Mouse (Mus musculus): ENCODE results near the gene Vac14. TPM values are rescaled to one million over a fixed set of nuclear protein-coding genes. Genes with fewer than 3 reads are reported as not detected.

Vac14 gene
- polyA plus RNA-seq, 1 experiment from 2014 or later, result 25.2 TPM

GRCm38 (mm10) chr8:110705391-110706287 lies 87.3 kb downstream of the Vac14 start:
- WGBS, result 48% methylated on average over 14 of the region's 14 CpGs
- no peak overlapping the region for H3K9ac ChIP-seq
- TF ChIP-seq CTCF (IDR thresholded peaks at IDR 0.05; ENCODE audit: low read depth), result no peak
- peak overlapping the region; percentile 75; the same call in 1 of the 2 replicates for H3K27ac ChIP-seq (ENCODE audit: low read depth)
- H3K27me3 ChIP-seq (ENCODE audit: insufficient read depth, low read length), result no peaks in the 10 kb centered on the region
- H3K9me3 ChIP-seq (ENCODE audit: low read depth, low read length), result no peaks in the 10 kb centered on the region
- H3K4me1 ChIP-seq (ENCODE audit: insufficient read depth), result peaks cover 44% of the 10 kb centered on the region
- ATAC-seq (ENCODE audit: insufficient read depth), result no peak
- no peak overlapping the region for H3K4me2 ChIP-seq
- H3K36me3 ChIP-seq (ENCODE audit: insufficient read depth), result peaks cover 3% of the 10 kb centered on the region; the same call in 1 of the 2 replicates
- peak; percentile 72 for DNase-seq
- no peak overlapping the region for H3K4me3 ChIP-seq (ENCODE audit: low read depth, low read length)

GRCm38 (mm10) chr8:110706288-110706870 lies 88.0 kb downstream of the Vac14 start:
- DNase-seq, result no peak
- H3K27ac ChIP-seq (ENCODE audit: low read depth), result peak overlapping the region; percentile 75; the same call in 1 of the 2 replicates
- peaks cover 3% of the 10 kb centered on the region; the same call in 1 of the 2 replicates for H3K36me3 ChIP-seq (ENCODE audit: insufficient read depth)
- no peaks in the 10 kb centered on the region for H3K9me3 ChIP-seq (ENCODE audit: low read depth, low read length)
- peaks cover 49% of the 10 kb centered on the region for H3K4me1 ChIP-seq (ENCODE audit: insufficient read depth)
- TF ChIP-seq CTCF (IDR thresholded peaks at IDR 0.05; ENCODE audit: low read depth), result no peak
- H3K4me3 ChIP-seq (ENCODE audit: low read depth, low read length), result no peak overlapping the region
- no peak for ATAC-seq (ENCODE audit: insufficient read depth)
- WGBS, result 84% methylated on average over 3 of the region's 3 CpGs
- H3K4me2 ChIP-seq, result no peak overlapping the region
- H3K9ac ChIP-seq, result no peak overlapping the region
- no peaks in the 10 kb centered on the region for H3K27me3 ChIP-seq (ENCODE audit: insufficient read depth, low read length)

GRCm38 (mm10) chr8:110708429-110708828 lies 90.0 kb downstream of the Vac14 start:
- no peak for DNase-seq
- ATAC-seq (ENCODE audit: insufficient read depth), result no peak
- Histone ChIP-seq H3K4me1 (ENCODE audit: insufficient read depth) (peaks cover 43% of the 10 kb centered on the region), H3K4me2 (no peak overlapping the region), H3K9me3 (ENCODE audit: low read depth, low read length) (no peaks in the 10 kb centered on the region), H3K9ac (no peak overlapping the region), H3K27ac (ENCODE audit: low read depth) (no peak overlapping the region), H3K4me3 (ENCODE audit: low read depth, low read length) (no peak overlapping the region), H3K27me3 (ENCODE audit: insufficient read depth, low read length) (no peaks in the 10 kb centered on the region), H3K36me3 (ENCODE audit: insufficient read depth) (peaks cover 15% of the 10 kb centered on the region)
- TF ChIP-seq CTCF (IDR thresholded peaks at IDR 0.05; ENCODE audit: low read depth), result no peak
- WGBS, result 73% methylated on average over 11 of the region's 11 CpGs

- H3K27me3 ChIP-seq (ENCODE audit: insufficient read depth, low read length), result no peaks in the 10 kb centered on the region
- peak overlapping the region; percentile 93 for H3K27ac ChIP-seq (ENCODE audit: low read depth)
- 0 out of 2 replicates have a peak, but pooled peaks have one; percentile 2 for TF ChIP-seq CTCF (IDR thresholded peaks at IDR 0.05; ENCODE audit: low read depth)
- H3K9me3 ChIP-seq (ENCODE audit: low read depth, low read length), result no peaks in the 10 kb centered on the region
- peaks cover 18% of the 10 kb centered on the region for H3K36me3 ChIP-seq (ENCODE audit: insufficient read depth)
- ATAC-seq (ENCODE audit: insufficient read depth) (peak; percentile 68), DNase-seq (peak; percentile 86)
- no peak overlapping the region for H3K4me2 ChIP-seq
- H3K4me3 ChIP-seq (ENCODE audit: low read depth, low read length), result no peak overlapping the region
- H3K4me1 ChIP-seq (ENCODE audit: insufficient read depth), result peaks cover 27% of the 10 kb centered on the region
- 31% methylated on average over 3 of the region's 3 CpGs for WGBS
- H3K9ac ChIP-seq, result no peak overlapping the region
Measured at GRCm38 (mm10) chr8:110710593-110710992, 92.2 kb downstream of the Vac14 start.

GRCm38 (mm10) chr8:110711271-110711934 lies 93.0 kb downstream of the Vac14 start:
- no peak overlapping the region for H3K4me2 ChIP-seq
- H3K36me3 ChIP-seq (ENCODE audit: insufficient read depth), result peaks cover 20% of the 10 kb centered on the region
- H3K4me3 ChIP-seq (ENCODE audit: low read depth, low read length), result no peak overlapping the region
- no peak overlapping the region for H3K9ac ChIP-seq
- H3K27me3 ChIP-seq (ENCODE audit: insufficient read depth, low read length), result no peaks in the 10 kb centered on the region
- ATAC-seq (ENCODE audit: insufficient read depth) (peak; percentile 82), DNase-seq (peak; percentile 79)
- TF ChIP-seq CTCF (IDR thresholded peaks at IDR 0.05; ENCODE audit: low read depth), result peak; percentile 50
- H3K27ac ChIP-seq (ENCODE audit: low read depth), result peak overlapping the region; percentile 93
- WGBS, result 46% methylated on average over 13 of the region's 13 CpGs
- peaks cover 27% of the 10 kb centered on the region for H3K4me1 ChIP-seq (ENCODE audit: insufficient read depth)
- H3K9me3 ChIP-seq (ENCODE audit: low read depth, low read length), result no peaks in the 10 kb centered on the region

- Histone ChIP-seq H3K4me3 (ENCODE audit: low read depth, low read length) (no peak overlapping the region), H3K9ac (no peak overlapping the region), H3K9me3 (ENCODE audit: low read depth, low read length) (no peaks in the 10 kb centered on the region), H3K27ac (ENCODE audit: low read depth) (no peak overlapping the region), H3K4me1 (ENCODE audit: insufficient read depth) (peaks cover 42% of the 10 kb centered on the region), H3K4me2 (no peak overlapping the region), H3K27me3 (ENCODE audit: insufficient read depth, low read length) (no peaks in the 10 kb centered on the region), H3K36me3 (ENCODE audit: insufficient read depth) (peaks cover 22% of the 10 kb centered on the region)
- no peak for ATAC-seq (ENCODE audit: insufficient read depth)
- DNase-seq, result no peak
- no peak for TF ChIP-seq CTCF (IDR thresholded peaks at IDR 0.05; ENCODE audit: low read depth)
- WGBS, result 73% methylated on average over 7 of the region's 7 CpGs
Measured at GRCm38 (mm10) chr8:110713073-110713472, 94.7 kb downstream of the Vac14 start.
